Mouse (Mus musculus) megakaryocyte, embryonic 14.5 days (primary cell): ENCODE data around the gene Vcan. TPM values are rescaled to one million over a fixed set of nuclear protein-coding genes. Genes with fewer than 3 reads are reported as not detected.

ENCODE experiments used
- H3K27me3 ChIP-seq: replicated peaks from 2 replicates; pipeline ENCODE3; 2012; ENCODE audit warnings: inconsistent platforms
- H3K36me3 ChIP-seq: replicated peaks from 2 replicates; pipeline ENCODE3; 2012; ENCODE audit warnings: low read length, inconsistent platforms, mixed read lengths
- H3K4me1 ChIP-seq: 2 replicates; pipeline ENCODE4 v1.6.1; 2012; ENCODE audit warnings: inconsistent platforms
- H3K4me3 ChIP-seq: replicated peaks from 2 replicates; pipeline ENCODE3; 2012; ENCODE audit warnings: moderate library complexity, mild to moderate bottlenecking, inconsistent platforms
- H3K9me3 ChIP-seq: 2 replicates; pipeline ENCODE4 v1.6.1; 2012; ENCODE audit warnings: inconsistent platforms
- FLI1 ChIP-seq: IDR thresholded peaks from 2 replicates; pipeline ENCODE4 v1.6.1; 2012; ENCODE audit warnings: low read length, inconsistent platforms, mixed read lengths
- GATA1 ChIP-seq: IDR thresholded peaks from 3 replicates; pipeline ENCODE4 v1.6.1; 2012; ENCODE audit warnings: mixed read lengths, low read length, inconsistent platforms, borderline replicate concordance
- polyA plus RNA-seq: library from polyadenylated mRNA; stranded (reverse); fragments of >175 nt; gene quantifications from 2 replicates; pipeline ENCODE4 v1.2.3, GENCODE M21; 2012; ENCODE audit warnings: low replicate concordance; ENCODE audit not compliant: insufficient read depth

Vcan gene
- polyA plus RNA-seq, 1 experiment: 0.34 TPM

DNA sequence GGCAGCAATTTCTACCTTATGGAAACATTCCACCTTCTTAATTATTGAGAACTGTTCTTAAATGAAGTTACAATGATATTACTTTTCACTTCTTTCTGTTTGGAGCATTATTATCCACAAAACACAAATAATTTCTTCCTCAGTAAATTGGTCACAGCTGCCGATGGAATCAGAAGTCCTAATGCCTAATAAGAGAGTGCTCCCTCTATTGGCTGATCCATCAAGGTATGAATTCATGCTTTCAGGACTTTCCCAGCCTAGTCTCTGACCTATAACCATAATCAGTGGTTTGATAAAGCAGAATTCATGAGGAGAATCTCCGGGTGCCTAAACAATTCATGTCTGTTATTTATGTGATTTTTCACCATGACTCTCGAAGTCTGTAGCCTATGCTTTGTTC is 123.2 kb downstream of the Vcan start:
- no peaks in the 10 kb centered on the region for H3K4me1 ChIP-seq
- H3K27me3 ChIP-seq: no peaks in the 10 kb centered on the region
- no peak overlapping the region for H3K4me3 ChIP-seq
- H3K36me3 ChIP-seq: no peaks in the 10 kb centered on the region
- no peaks in the 10 kb centered on the region for H3K9me3 ChIP-seq
- TF ChIP-seq FLI1 (no peak), GATA1 (no peak)

DNA sequence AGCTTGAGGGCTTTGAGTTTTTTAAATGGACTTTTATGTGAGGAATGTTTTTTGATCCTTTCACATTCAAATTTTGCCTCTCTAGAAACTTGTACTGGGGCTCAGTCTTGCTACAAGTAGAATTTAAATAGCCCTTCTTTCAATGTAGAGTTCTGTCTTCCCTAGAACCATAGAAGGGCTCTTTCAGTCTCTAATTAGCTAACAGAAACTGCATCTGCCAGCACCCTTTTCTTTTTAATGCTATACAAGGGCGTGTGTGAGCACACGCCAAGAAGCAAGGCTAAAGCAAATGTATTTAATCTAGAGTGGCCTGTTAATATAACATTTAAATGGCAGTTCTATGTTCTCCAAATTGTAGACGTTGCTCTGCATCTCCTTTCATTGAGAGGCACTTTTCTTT is 134.9 kb downstream of the Vcan start:
- Histone ChIP-seq H3K9me3 (peaks cover 6% of the 10 kb centered on the region; the same call in 1 of the 2 replicates), H3K4me3 (no peak overlapping the region), H3K36me3 (no peaks in the 10 kb centered on the region), H3K4me1 (no peaks in the 10 kb centered on the region), H3K27me3 (no peaks in the 10 kb centered on the region)
- TF ChIP-seq GATA1: no peak
- TF ChIP-seq FLI1: no peak

Other genes starting within 250 kb of the Vcan start
- gene Hapln1, start 202.7 kb downstream of the Vcan start, polyA plus RNA-seq: not detected in 2 replicates